Mouse (Mus musculus) neural tube, embryonic 10.5 days (tissue): ENCODE results near the gene Mrpl35.

ENCODE experiments used
- DNase-seq: peaks from one replicate; pipeline ENCODE4 v3.0.0-alpha.2; 2017; ENCODE audit warnings: low spot score; ENCODE audit errors: extremely low spot score

Gene Mrpl35

GRCm38 (mm10) chr6:71801011-71801713 lies 25.6 kb downstream of the Mrpl35 start:
- no peak for DNase-seq

DNA sequence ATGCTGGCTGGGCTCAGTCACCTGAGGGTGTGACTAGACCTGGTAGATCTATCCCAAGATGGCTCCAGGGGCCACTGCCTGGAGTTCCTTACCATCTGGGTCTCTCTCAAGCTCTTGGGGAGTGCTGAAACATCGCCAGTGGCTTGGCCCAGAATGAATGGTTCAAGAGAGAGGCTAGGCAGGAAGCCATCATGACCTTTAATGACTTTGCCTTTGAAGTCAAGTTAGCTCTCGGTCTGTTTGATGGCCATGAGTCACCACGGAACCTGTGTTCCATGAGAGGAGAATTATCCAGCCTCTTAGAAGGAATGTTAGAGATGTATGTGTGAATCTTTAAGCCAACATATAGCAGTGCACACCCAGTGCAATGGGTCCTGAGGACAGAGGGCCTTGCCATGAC lies 27.4 kb downstream of the Mrpl35 start:
- DNase-seq: no peak

DNA sequence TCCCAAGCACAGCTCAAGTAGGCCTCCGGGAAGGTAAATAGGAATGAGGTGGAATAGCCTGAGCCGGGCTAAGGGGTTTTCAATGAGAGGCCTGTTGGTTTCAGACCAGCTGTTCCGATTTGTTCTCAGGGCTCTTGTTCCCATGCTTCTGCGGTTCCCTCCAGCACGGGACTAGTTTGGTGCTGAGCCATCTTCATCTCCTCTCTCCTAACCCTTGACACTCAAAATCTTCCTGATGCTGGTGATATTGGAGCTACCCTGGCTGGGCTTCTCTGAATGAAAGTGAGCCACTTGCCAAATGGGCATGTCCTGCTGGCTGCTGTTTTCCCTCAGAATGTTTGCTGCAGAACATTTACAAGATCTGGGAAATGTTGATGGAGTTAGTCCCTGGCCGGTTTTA lies 35.0 kb downstream of the Mrpl35 start:
- DNase-seq: no peak

DNA sequence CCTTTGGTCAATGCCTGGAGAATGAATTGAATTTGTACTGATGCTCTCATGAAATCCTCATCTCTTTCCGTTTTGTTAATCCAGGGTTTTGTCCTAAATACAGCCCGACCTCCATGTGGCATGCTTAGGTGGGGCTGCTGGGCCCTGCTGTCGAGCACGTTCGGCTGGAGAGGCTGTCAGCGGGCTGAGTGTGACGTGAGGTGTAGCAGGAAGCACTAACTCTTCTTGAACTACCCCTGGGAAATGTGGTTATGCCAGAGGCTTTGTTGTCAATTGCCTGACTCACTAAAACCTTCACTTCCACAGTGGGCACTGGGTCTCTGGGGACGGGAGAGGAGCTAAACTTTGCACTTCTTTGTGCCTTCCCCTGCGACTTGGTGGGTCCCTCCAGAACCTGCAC lies 38.4 kb downstream of the Mrpl35 start:
- no peak for DNase-seq

GRCm38 (mm10) chr6:71783165-71783564 lies 43.6 kb downstream of the Mrpl35 start:
- DNase-seq: no peak

GRCm38 (mm10) chr6:71780431-71780830 lies 46.3 kb downstream of the Mrpl35 start:
- no peak for DNase-seq

DNA sequence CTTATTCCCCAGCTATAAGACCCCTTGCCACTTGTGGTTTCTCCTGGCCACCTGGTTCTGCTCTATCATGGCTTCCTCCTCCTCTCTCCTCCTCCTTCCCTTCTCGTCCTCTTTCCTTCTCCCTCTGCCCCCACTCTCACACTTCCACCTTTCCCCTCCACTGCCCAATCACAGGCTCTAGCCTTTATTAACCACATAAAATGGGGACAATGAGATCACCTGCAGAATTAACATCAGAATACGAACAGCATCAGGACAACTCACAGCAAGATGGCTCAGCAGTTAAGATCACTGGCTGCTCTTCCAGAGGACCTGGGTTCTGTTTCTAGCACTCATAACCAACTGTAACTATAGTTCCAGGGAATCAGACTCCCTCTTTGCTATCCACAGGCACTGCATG lies 46.9 kb downstream of the Mrpl35 start:
- no peak for DNase-seq

DNA sequence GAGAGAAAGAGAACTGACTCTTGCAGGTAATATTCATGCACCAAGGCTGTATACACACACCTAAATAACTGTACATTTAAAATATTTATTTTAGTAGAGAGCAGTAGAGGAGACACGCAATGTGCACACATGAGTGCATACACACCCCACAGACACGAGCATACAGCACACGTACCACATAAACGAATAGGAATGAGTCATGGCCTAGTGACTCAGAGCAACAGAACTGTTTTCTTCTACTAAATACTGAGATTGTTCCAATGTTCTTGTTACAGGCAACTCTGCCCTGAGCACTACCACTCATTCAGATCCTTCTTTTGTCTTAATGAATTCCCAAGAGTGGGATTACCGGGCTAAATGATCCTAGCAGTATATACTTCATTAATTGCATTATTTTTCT lies 48.8 kb downstream of the Mrpl35 start:
- DNase-seq: no peak

- no peak for DNase-seq
Measured at GRCm38 (mm10) chr6:71772636-71773208, 54.0 kb downstream of the Mrpl35 start.

DNA sequence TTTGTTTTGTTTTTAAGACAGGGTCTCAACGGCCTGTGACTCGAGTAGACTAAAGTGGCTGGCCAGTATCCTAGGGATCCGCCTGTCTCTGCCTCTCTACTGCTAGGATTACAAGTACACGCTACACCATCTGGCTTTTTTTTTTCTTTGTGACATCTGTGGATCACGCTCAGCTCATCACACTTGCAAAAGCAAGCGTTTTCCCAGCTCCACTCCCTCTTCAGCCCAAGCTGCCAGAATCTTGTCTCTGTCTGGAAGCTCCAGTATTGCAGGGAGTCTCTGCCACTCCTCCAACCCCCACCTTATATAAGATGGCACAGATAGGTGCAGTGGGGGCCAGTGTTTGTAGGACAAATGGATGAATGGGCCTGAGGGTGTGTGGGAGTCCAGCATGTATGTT lies 54.6 kb downstream of the Mrpl35 start:
- DNase-seq: no peak

GRCm38 (mm10) chr6:71771282-71771681 lies 55.5 kb downstream of the Mrpl35 start:
- DNase-seq: no peak

- DNase-seq: no peak
Measured at GRCm38 (mm10) chr6:71770856-71771255, 55.9 kb downstream of the Mrpl35 start.

DNA sequence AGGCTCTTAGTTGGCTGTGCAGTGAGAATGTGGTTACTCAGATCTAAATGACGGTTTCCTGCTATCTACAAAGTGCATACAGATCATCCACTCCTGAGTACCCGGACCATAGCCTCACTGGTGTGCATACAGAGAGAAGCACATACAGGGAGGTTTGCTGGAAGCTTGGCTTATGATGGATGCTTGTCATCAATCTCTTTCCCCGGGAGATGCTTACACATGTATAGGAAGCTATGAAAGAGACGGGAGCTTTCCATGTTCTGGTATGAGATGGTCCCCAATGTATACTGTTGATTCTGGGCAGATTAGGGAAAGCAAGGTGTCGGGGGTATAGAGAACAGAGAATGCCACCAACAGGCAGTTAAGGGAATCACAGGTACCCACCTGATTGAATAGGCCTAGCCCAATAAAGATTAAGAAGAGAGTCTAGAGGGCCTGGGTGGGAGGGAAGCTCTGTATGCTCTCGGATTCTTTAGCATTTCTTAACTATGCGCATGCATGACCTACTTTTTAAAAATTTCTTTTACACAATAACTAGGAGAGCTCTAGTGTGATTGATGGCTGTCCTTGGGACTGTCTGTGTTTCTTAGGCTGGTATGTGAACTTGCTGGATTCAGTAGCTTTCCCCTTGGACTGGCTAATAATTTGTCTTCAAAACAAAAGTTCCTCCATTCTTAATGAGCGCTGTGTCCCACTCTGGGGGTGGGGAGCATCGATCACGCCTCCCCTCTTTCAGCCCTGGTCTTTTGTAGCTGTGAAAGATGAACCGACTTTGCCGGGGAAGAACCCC lies 56.7 kb downstream of the Mrpl35 start:
- DNase-seq: no peak

DNA sequence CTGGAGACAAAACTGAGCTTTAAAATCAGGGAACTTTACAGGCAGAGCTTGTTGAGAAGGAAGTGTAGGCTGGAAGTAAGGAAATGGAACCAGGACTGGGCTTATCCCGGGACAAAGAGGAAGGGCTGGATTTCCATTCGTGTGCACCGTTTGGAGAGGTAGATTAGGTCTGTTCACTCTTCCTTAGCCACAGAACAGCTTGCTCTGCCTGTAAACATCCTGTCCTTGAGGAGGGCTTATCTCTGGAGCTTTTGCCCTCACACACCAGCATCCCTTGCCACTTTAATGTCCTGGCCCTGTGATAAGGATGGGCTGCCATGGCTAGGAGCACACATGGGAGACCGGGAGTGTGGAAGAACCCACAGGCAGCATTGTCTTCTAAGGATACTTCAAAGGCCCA lies 59.0 kb downstream of the Mrpl35 start:
- DNase-seq: no peak
